Mouse (Mus musculus): Measurements from ENCODE around the gene Dnaaf2.

Dnaaf2 gene

DNA sequence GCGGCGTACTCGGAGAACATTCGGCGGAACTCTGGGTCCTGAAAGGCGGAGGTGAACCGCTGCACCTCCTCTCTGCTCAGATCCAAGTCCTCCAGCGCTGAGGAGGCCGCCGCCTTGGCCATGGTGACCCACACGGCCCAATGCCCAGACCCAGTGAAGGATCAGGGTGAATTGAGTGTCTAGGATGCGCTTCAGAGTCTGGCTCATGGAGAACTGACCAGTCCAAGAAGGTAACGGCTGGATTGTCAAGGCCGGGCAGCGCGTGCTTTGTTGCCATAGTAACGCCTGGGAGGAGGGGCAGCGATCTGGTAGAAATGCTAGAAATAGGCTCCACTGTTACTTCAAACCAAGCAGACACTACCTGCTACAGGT, at the start of gene Dnaaf2:
Gene Dnaaf2 (minus strand): TSS at position 266 of the 372 bp plus-strand sequence.
- DNase-seq: peak; percentile 55 to 56

GRCm38 (mm10) chr12:69241771-69242431, 43.7 kb upstream of the Dnaaf2 start:
- DNase-seq: peak; percentile 74 to 83

DNA sequence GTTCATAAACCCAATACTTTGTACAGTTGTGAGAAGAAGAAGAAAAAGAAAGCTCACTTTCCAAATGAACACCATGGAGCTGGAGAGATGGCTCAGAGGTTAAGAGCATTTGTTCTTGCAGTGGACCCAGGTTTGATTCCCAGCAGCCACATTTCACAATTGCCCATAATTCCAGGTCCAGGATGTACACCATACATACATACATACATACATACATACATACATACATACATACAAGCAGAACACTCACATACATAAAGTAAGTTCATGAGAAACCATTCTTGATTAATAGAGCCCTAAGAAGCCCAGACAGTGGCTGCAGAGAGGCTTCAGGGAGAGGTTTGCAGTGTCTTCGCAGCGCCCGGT, 43.2 kb upstream of the Dnaaf2 start:
- DNase-seq: no peak

GRCm38 (mm10) chr12:69240876-69241275, 42.6 kb upstream of the Dnaaf2 start, which contains the start of gene Klhdc1:
Gene Klhdc1 (plus strand): TSS chr12:69241176.
- DNase-seq: no peak

- no peak for DNase-seq
These were observed 40.1 kb upstream of the Dnaaf2 start for GRCm38 (mm10) chr12:69238284-69238683.

DNA sequence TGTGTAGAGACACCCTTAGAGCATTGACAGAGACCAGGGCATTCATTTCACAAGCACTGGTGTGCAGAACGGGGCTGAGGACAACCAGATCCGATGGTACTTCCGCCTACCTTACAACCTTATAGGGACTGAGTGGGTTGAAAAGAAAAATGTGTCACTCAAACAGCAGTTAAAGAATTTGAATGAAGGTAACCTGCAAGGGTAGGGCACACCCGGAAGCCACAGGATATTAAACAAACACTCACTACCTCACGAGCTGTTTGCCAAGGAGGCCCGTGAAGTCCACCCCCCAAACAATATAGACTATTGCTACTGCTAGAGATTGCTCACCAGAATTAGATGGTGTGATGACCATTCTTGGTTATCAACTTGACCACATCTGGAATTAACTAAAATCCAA, 37.6 kb upstream of the Dnaaf2 start:
- no peak for DNase-seq

DNA sequence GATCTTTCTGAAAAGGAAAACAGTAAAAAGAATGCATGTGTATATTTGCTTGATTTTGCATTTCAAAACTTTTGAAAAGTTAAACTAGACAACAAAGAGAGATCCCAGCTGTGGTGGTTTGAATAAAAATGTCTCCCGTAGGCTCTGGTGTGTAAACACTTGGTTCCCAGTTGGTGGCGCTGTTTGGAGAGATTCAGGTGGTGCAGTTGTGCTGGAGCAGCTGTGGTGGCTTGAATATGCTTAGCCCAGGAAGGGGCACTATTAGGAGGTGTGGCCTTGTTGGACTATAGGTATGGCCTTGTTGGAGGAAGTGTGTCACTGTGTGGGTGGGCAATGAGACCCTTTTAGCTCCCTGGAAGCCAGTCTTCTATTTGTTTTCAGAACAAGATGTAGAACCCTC, 31.0 kb upstream of the Dnaaf2 start:
- no peak for DNase-seq

DNA sequence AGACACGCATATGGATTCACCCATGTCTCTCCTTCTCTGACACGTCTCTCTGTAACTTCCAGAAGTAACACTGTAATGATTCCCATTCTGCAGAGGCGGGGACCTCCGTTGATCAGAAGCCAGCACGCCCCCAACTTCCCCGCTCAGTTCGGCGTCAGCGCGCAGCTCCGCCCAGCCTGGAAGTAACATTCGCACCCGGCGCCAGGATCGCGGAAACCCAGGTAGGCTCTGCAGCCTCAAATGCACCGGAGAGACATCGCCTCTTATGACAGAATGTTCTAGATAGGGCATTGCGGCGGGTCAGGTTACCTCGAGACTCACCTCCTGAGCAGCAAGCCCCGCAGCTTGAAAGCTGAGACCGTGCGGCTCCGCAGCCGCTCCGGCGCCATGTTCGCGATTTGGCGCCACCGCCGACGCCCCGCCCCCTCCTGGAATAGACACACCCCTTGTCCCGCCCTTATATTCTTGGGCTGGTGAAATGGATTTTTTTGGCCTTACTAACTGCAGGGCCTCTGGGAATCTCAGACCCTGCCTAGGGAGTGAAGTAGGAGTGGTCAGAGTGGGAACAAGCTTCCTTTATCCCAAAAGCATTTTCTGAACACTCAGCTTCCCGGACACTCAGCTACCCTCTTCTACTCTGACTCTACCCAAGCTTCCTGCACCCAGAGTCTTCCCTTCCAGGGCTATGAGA, 29.7 kb upstream of the Dnaaf2 start, which contains the start of gene Pole2:
Gene Pole2 (minus strand): TSS at position 420 of the 691 bp plus-strand sequence.
- peak; percentile 82 to 83 for DNase-seq

GRCm38 (mm10) chr12:69220613-69221277, 22.5 kb upstream of the Dnaaf2 start:
- no peak for DNase-seq

DNA sequence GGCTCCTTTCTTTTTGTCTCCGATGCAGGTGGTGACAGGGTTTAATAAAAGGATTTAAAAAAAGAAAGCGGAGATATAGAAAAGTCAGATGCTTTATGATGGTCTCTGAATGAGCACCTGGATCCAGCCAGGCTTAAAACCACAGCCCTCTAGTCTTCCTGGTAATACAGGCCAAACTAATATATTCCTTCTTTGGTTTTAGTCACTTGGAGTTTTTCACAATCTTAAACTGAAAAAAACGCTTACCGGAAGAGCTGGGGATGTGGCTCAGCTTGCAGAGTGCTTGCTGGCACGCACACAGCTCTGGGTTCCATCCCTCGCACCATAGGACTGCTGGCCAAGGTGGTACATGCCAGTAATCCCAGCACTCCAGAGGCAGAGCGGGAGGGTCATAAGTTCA, 18.4 kb upstream of the Dnaaf2 start:
- no peak for DNase-seq

GRCm38 (mm10) chr12:69215000-69215785, 17.0 kb upstream of the Dnaaf2 start:
- DNase-seq: no peak

DNA sequence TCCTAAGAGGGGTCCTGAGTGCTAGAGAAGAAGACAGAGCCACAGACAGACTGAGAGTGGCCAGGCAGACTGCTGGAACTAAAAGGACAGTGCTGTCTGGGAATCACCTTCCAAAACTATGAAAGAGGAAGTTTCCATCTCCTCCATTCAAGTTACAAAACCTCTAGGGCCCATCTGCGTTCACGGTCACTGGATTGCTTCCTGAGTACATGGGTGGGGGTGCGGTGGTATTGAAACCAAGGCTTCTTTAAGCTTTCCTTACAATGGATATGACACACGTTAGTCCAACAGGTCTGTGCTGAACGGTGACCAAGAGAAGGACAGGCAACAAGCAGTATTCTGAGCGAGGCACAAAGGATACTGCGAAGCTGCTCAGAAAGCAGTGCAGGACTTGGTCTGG, 16.2 kb upstream of the Dnaaf2 start:
- DNase-seq: no peak

DNA sequence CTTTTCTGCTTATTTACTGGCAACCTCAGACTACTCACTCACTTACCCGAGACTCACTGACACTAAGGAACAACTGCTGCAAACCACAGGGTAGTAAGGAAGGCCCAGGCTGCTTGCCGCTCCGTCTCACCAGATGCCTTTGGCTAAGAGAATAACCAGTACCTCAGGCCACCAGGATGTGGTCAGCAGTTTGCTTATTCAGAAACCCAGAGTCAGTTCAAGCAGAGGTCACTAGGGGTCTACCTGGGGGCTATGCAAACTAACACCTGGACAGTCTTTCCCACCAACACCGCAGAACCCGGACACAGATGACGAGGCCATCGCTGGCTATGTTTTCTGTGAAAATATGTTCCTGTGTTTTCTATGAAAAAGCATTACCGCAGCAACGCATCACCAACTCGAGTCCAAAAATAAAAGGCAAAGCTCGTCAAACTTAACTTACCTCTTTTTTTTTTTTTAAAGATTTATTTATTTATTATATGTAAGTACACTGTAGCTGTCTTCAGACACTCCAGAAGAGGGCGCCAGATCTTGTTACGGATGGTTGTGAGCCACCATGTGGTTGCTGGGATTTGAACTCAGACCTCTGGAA, 15.1 kb upstream of the Dnaaf2 start:
- no peak for DNase-seq

- no peak for DNase-seq
These were observed 12.8 kb upstream of the Dnaaf2 start for GRCm38 (mm10) chr12:69211057-69211456.

GRCm38 (mm10) chr12:69210056-69210979, 12.1 kb upstream of the Dnaaf2 start:
- no peak for DNase-seq

GRCm38 (mm10) chr12:69208520-69208919, 10.3 kb upstream of the Dnaaf2 start:
- no peak for DNase-seq

- DNase-seq: no peak
These were observed 9.7 kb upstream of the Dnaaf2 start for GRCm38 (mm10) chr12:69207926-69208325.

DNA sequence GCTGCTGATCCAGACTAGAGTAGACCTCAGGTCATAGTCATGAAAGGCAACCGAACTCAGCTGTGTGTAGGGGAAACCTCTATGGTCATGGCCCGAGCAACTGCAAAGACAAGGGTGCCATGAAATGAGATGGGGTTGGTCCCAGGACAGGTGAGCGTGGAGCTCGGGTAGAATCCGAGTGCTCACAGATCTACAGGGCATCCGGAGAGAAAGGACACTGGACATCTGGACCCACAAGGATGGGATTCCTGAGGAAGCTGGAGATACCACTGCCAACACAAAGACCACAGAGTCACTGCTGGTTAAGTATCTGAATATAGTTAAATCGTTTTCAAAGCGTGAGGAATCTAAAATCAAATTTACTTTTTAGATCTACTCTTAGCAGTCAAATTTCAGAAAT, 9.2 kb upstream of the Dnaaf2 start:
- DNase-seq: no peak

- DNase-seq: no peak
These were observed 6.0 kb upstream of the Dnaaf2 start, which contains the start of gene Gm49384 for GRCm38 (mm10) chr12:69204052-69204833. Gene Gm49384 (minus strand): TSS chr12:69204267.

DNA sequence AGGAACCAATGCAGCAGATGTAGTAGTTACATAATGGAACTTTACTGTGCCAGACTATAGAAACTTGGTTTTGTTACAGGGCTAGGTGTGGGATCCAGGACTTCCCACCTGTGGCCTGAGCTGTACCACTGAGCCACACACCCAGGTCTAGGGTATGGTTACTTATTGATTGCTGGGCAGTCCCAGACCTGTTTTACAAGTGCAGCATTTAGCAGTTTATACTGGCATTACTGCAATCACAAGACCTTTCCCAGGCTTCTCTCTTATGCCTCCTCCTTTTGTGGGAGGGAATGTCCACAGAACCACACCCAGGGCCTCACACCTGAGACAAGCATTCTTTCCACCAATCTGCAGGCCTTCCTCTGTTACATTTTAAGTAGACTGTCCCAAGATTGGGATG, 756 bp upstream of the Dnaaf2 start:
- no peak for DNase-seq

All from cerebellum, postnatal 36 days (tissue).